Mouse (Mus musculus): ENCODE measurements at regions not wholly inside any gene's neighbourhood (a gene's known extent, or its start where the extent isn't known, plus 50 kb on each side); places are given as distances from the start of the nearest gene placed in this dataset.

DNA sequence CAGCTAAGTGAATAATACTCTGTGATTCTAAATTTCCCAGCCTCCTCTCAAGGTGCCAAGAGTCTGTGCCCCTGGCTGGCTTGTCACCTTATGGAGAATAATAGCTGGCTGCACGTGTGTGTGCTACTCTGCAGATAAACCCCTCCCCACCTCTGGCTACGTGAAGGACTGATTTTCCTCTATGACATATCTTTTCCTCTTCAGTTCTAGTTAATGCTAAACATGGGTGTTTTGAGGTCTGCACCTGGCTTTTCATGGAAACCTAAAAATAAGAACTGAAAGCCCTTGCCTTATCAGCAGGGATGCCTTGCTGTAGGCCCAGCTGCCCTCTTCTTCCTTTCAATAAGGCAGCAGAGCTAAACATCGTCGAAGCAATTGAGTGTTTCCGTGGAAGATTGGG lies 321.5 kb downstream of the Gadd45g start:
- no peak for ATAC-seq (replicated peaks; ENCODE audit: low FRiP score, poor library complexity, severe bottlenecking)

DNA sequence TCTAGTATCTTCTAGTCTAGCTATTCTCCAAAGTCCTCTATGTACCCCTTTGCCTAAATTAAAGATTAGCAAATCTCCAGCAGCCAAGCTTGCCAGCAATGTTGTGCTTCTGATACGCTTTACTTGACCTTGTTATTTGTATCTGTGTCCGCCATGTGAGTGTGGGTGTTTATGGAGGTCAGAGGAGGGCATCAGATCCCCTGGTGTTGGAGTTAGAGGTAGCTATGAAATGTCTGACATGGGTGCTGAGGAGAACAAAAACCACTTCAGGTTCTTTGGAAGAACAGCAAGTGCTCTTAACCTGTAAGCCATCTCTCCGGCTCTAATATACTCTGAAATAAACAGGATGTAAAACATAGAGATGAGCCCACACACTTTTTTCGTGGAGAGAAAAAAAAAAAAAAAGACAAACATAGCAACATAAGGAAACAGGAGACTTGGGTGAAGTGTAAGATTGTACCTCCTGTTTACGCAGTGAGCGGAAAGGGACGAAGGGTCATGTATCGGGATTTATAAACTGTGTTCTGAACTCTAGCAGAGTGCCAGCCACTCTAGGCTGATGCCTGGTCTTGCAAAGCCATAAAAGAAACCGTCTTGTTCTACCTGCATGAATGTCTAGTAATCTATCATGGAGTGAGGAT lies 326.3 kb downstream of the Gadd45g start:
- no peak for ATAC-seq (replicated peaks; ENCODE audit: low FRiP score, poor library complexity, severe bottlenecking)

DNA sequence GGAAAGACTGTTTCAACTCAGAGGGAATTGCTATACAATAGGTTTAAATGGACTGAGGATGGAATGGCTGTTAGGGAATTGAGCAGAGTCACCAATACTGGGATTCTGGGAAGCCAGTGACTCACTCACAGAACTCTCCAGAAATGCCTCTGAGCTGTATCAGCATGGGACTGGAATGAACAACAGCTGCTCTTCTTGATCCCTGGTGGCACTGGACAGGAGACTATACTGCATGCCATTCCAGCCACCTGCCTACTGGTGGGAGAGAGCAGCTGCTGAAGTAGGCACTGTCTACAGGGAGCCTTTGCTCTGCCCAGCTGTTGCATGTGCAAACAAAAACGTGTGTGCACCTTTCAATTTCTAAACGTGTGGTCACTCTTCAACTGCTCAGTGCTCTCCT lies 329.2 kb downstream of the Gadd45g start:
- ATAC-seq (replicated peaks; ENCODE audit: low FRiP score, poor library complexity, severe bottlenecking) = no peak

DNA sequence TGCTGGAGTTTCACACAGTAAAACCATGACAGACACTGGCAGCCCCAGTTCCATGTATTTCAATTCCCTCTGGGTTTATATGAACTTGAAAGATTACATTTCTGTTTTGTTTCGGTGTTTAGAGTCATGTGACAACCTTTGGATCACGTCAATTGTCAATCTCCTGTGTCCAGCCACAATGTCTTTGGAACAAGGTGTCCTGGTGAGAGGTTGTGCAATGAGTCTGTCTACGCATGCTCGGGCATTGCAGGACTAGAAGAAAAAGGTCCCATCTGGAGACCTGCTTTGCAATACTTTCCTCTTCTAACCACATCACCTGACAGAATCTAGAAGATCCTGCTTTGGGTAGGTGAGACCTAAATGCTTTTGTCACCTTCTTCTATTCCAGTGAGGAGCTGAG lies 333.5 kb downstream of the Gadd45g start:
- no peak for ATAC-seq (replicated peaks; ENCODE audit: low FRiP score, poor library complexity, severe bottlenecking)

DNA sequence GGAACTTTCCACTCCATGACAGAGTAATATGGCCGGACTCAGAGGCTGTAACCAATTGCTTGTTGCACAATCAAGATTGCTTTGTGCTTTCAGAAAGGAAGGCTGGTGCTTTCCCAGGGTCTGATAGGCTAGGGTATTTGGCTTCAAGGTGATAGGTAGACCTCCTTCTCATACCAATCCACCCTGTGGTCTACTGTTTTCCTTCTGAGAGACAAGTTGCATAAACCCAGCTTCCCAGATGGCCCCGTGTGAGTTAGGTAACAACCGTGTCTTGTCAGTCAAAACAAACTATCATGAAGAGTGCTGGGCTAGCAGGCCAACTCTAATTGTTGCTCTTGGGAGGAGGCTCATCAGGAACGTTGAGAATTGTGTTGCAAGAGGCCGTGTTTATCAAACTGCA lies 337.2 kb downstream of the Gadd45g start:
- ATAC-seq (replicated peaks; ENCODE audit: low FRiP score, poor library complexity, severe bottlenecking) = no peak

DNA sequence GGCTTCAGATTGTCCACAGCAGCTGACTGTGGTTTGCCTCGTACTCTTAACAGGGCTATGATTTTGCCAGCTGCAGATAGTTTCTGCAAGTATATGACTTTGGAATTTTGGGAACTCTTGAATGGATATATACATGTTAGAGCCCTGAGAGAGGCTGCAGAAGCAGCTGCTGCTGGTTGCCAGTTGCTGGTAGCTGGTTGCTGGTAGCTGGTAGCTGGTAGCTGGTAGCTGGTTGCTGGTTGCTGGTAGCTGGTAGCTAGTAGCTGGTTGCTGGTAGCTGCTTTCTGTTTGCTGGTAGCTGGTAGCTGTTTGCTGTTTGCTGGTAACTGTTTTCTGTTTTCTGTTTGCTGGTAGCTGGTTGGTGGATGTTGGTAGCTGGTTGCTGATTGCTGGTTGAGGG lies 339.1 kb downstream of the Gadd45g start:
- no peak for ATAC-seq (replicated peaks; ENCODE audit: low FRiP score, poor library complexity, severe bottlenecking)

DNA sequence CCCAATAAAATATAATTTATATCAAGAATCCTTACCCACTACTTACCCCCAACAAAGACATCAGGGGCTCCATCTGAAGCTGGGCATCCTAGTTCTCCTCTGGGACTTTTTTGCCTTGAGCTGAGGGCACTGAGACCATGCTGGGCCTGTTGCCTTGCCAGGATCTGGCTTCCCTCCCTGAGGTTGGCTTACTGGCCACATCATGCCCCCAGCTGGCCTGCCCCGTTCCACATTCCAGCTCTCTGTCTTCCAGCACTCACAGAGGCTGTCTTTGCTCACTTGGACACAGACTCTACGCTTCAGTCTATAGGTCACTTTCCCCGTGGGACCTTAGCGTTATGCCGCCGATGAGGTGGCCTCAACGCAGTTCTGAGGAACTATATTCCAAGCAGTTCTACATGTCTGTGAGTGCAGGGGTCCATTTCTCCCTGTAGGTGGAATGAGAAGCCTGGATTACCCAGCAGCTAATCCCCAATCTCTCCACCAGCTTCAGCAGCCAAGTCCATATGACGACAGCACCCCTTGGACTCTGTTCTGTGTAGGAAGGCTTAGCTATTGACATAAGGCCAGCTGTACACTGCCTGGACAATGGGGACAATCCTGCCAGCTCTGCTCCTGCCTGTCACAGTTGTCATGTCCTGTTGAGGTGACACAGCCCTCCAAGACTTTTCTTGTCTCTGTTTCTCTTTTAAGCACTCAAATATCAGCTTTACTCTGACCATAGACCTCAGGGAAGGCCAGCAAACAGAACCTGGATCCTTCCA lies 341.5 kb downstream of the Gadd45g start:
- ATAC-seq (replicated peaks; ENCODE audit: low FRiP score, poor library complexity, severe bottlenecking) = no peak

DNA sequence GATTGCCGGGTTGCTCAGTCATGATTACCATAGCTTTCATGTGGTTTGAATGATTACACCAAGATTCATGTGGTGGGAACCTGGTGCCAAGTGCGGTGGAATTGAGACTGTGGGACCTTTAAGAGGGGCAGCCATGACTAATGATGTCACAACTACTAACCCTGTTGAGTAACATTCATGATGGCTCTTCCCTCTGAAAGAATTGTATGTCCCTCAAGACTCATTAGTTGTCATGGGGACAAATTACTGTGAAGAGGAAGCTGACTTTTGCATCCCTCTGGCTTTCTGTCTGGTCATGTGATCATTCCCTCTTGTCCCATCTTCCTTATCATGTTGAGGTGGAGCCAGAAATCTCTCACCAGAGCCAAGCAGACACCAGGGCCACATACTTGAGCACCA lies 342.1 kb downstream of the Gadd45g start:
- ATAC-seq (replicated peaks; ENCODE audit: low FRiP score, poor library complexity, severe bottlenecking) = no peak

DNA sequence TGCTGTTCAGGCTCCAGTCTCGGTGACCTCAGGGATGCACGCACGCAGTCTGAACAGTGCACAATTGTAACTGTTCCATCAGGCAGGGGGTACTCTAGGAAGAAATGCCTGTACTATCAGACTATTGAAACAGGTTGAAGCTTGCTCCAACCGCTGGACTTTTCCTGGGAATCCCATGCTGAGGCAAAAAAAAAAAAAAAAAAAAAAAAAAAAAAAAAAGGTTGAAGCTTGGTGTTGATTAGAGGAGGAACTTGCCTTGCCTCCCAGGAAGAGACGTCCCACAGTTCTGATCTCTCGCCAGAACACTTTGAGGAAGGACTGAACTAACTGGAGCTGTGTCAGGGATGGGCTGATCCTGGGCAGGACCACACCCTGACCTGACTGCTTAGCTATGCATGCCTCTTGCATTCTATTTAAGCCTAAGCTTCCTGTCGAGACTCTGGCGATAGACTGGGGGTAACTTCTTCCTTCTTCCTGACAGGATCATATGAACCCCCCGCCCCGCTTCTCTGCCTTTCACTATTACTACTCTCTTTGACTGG lies 341.6 kb downstream of the Diras2 start:
- ATAC-seq (replicated peaks; ENCODE audit: low FRiP score, poor library complexity, severe bottlenecking) = no peak

DNA sequence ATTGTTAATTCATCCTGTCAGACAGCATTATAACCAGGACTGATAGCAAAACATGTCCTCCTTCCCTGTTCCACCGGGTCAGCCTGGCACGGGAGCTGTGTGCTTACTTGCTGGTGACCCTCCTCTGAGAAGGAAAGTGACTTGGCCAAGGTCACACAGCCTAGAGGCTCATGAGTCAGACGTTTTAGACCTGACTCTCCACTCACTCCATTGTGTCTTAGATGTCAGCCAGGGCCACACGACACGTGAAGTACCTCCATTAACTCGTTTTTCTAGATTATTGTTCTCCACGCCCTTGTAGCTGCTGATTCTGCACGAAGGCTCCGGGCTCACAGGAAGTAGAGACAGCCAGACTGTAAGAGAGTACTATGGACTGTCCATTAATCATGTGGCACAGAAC lies 340.8 kb downstream of the Diras2 start:
- ATAC-seq (replicated peaks; ENCODE audit: low FRiP score, poor library complexity, severe bottlenecking) = no peak

DNA sequence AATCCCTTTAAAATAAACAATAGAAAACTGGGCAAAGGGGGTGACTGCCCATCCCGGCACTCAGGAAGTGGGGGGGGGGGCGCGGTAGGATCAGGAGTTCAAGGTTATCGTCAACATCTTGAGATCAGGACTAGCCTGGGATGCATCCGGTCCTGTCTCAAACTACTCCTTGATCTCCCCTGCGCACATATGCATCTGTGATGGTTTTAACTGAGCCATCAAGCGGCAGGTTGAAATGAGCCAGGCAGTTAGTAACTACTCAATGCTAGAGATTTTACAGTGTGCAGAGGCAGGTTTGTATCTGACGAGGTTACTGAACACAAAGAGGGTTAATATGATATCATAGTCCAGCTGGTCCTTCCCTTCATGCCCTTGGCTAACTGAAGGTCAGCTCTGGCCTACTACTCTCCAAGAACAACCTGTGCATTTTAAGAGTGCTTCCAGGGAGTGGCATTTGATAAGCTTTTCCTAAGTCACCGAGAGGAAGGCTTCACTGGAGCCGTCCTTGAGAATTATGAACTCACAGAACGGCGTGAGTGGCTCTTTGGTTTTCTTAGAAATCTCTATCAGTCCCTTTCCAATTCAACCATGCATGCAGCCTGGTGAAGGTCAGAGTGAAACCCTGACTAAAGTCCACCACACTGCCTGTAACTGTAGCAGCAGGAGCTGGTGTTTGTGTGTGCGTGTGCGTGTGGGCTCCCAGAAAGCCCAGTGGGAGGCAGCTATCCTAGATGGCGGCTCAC lies 340.1 kb downstream of the Diras2 start:
- no peak for ATAC-seq (replicated peaks; ENCODE audit: low FRiP score, poor library complexity, severe bottlenecking)

DNA sequence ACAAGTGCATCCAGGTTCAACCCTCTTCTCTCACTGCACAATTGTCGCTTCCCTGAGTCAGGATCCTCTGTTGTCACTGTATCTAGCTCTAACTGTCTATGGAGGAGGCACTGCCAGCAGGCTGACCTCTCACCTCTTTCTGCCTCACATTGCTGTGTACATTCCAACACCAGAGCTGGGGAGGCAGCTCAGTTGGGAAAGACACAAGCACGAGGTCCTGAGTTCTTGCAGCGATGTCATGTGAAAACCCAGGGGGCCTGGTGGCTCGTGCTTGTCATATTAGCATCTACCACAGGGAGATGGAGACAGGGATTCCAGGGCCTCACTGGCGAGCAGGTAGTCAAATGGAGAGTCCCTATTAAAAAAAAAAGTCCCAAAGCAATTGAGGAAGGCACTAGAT lies 334.2 kb downstream of the Diras2 start:
- ATAC-seq (replicated peaks; ENCODE audit: low FRiP score, poor library complexity, severe bottlenecking) = no peak

DNA sequence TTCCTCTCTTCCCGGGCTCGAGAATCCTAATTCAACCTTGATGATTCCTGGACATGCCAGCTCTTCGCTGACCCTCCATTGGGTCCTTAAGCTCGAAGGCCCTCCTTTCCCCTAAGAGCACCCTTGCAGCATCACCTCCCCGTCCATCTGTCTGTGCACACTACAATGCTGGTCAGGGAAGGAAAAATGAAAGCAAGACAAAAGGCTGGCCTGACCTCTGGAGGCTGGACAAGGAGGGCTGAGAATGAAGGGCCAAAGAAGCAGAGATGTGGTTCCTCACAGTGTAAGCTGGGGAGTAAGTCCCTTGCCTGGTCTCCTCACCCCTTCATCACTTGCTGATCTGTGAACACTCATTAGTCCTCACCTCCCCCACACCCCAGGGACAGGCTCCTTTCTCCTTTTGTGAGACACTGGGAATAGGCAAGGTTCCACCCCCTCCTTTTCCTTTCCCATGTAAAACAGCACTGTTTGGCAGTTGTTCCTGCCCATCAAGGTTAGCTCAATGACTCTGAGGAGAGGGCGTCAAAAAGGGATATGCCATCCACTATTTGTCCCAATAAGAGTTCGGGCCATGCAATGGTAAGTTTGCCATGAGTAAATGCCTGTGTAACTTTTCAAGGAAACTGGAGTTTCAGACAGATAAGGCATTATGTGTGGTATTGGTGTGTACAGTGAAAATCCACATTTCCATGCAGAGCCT lies 332.3 kb downstream of the Diras2 start:
- ATAC-seq (replicated peaks; ENCODE audit: low FRiP score, poor library complexity, severe bottlenecking) = no peak

DNA sequence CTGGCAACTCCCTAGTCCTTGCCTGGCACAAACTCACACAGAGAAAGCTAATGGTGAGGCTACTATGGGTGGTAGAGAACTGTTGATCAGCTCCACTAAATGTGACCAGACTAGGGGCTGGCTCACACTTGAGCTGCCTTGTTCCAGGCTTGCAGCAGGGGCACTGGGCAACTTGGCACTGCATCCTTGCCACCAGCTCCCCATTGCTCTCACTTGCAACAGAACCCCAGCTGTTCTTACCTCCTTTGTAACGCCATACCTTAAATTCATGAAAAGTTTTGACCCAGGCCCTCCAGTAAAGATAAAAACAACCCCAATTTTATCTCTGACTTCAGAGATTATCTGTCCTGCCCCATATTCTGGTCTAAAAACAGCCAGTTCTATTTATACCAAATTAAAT lies 328.7 kb downstream of the Diras2 start:
- no peak for ATAC-seq (replicated peaks; ENCODE audit: low FRiP score, poor library complexity, severe bottlenecking)

DNA sequence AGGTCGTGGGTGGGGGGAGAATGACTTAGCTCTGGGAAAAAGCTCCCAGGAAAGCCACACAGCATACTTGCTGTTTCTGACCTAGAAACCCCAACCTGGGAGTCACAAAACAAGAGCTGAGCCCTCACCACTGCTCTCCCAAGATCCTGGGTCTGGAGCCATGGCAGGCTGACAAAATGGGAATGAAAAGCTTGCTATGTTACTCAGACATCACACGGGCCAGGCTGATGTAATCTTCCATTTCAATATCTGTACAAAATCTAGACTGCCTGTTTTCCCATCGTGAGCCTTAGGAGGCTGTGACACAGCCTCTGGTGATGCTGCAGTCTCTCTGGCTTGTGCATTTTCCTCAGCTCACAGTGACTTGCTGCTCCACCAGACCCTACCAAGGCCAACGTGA lies 325.1 kb downstream of the Diras2 start:
- no peak for ATAC-seq (replicated peaks; ENCODE audit: low FRiP score, poor library complexity, severe bottlenecking)

DNA sequence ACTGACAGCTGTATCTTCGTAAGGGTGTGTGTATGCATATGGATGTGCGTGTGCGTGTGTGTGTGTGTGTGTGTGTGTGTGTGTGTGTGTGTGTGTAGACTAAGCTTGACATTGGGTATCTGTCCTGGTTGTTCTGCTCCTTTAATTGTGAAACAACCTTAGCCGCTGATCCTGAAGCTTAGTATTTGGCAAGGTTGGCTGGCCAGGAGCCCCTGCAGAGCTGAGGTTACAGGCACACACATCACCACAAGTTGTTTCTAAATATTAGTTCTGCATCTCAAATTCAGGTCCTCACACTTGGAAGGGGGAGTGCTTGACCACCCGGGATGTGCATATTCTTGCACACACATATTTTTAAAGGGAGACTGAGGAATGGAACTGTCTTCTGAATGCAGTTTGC lies 314.7 kb downstream of the Diras2 start:
- no peak for ATAC-seq (replicated peaks; ENCODE audit: low FRiP score, poor library complexity, severe bottlenecking)

DNA sequence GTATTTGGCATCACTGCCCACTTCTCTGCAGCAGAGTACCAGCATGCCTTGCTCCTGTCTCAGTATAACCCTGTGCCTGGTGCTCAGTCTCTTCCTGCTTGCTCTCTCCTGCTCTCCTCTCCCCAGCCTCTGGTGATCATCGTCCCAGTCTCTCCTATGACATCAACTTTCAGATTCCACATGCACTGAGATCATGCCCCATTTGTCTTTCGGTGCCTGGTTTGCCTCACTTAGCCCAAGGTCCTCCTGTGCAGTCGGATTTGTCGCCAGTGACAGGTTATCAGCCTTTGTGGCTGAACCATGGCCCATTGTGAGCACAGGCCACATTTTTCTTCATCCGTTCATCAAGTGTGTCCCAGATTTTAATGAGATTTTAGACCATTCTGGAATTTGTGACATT lies 314.0 kb downstream of the Diras2 start:
- no peak for ATAC-seq (replicated peaks; ENCODE audit: low FRiP score, poor library complexity, severe bottlenecking)

DNA sequence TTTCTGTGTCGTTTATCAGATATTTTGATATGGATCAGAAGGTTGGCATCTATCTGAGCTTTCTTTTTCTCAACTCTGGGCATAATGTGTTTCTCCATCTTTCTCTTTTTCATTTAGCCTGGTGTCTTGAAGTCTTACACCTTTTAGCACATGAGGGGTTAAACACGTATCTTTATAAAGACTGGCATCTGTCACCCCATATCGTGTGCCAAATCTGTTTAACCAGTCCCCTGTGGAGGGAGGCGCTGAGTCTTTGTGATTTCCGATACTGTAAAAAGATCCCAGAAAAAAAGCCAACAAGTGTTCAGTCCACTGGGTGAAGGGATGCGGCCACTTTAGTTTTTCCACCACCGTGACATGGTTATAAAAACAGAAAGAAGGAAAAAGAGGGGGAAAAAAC lies 313.3 kb downstream of the Diras2 start:
- no peak for ATAC-seq (replicated peaks; ENCODE audit: low FRiP score, poor library complexity, severe bottlenecking)

DNA sequence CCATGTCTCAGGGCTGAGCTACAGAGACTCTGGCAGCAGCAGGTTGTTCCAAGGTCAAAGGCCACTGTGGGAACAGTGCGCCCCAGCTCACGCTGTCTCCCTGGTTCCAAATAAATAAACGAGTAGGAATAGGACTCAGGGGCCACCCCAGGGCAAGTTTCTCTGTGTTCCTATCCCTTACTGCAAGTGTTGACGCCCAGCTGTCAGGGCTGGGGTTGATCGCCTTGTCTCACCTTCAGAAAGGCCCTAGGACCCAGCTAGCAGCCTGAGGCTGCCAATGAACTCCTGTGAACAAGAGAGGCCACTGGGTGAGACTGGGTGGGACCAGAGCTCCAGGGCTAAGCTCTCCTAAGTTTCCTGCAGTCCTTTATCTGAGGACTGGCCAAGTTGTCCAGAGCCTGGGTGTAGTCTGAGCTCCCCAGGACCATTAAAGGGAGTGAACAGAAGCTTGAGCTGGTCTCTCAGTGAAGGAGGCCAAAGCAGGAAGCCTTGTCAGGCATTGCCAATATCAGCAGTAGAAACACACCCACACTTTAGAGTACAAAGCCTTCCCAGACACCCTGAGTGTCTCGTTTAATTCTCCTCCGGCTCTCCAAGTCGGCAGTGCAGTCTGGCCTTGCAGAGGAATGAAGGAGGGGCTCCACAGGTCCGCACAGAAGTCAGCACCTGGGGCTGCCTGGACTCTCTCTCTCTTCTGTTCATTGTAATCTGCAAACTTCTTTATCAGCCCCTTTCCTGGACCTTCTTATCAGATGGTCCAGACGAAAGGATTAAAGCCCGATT lies 308.6 kb downstream of the Diras2 start:
- ATAC-seq (replicated peaks; ENCODE audit: low FRiP score, poor library complexity, severe bottlenecking) = no peak
